Mouse (Mus musculus) kidney, adult 2 months (tissue): ENCODE data around the gene Tppp2. TPM values are rescaled to one million over a fixed set of nuclear protein-coding genes. Genes with fewer than 3 reads are reported as not detected.

ENCODE experiments used
- DNase-seq: peaks from one replicate; pipeline ENCODE4 v3.0.0; 2021
- H3K27ac ChIP-seq: fragments of 200-500 bp; 2 replicates; pipeline ENCODE4 v1.5.1; 2012; ENCODE audit warnings: low read depth, low read length, control low read depth, inconsistent platforms; ENCODE audit not compliant: insufficient read depth
- H3K27me3 ChIP-seq: fragments of 200-500 bp; replicated peaks from 2 replicates; pipeline ENCODE4 v1.6.1; 2012; ENCODE audit warnings: mild to moderate bottlenecking, moderate library complexity, low read length, inconsistent platforms; ENCODE audit not compliant: control insufficient read depth, insufficient read depth
- H3K36me3 ChIP-seq: fragments of 200-500 bp; 2 replicates; pipeline ENCODE4 v1.6.1; 2012; ENCODE audit warnings: mild to moderate bottlenecking, moderate library complexity, low read length, inconsistent platforms; ENCODE audit not compliant: control insufficient read depth, insufficient read depth
- H3K4me1 ChIP-seq: fragments of 200-500 bp; 2 replicates; pipeline ENCODE4 v1.6.1; 2011; ENCODE audit warnings: low read length; ENCODE audit not compliant: control insufficient read depth, insufficient read depth
- H3K4me3 ChIP-seq: fragments of 200-500 bp; 2 replicates; pipeline ENCODE4 v1.5.1; 2011; ENCODE audit warnings: mild to moderate bottlenecking, low read depth, low read length, control low read depth; ENCODE audit not compliant: insufficient read depth
- CTCF ChIP-seq: fragments of 200-500 bp; conservative IDR thresholded peaks from 2 replicates; pipeline ENCODE4 v1.5.1; 2011; ENCODE audit warnings: low read depth, mild to moderate bottlenecking, control low read depth, low read length, moderate library complexity, mixed read lengths; ENCODE audit not compliant: insufficient read depth, insufficient read length
- POLR2A ChIP-seq: fragments of 200-500 bp; IDR thresholded peaks from one replicate; pipeline ENCODE4 v1.6.1; 2011; ENCODE audit warnings: low read depth, low read length, control low read depth
- WGBS: fragments of 180-500 bp; shearing (Covaris S2); methylation state at CpG from one replicate; pipeline ENCODE4 v1.1.7; 2018; 5-methylcytosine and 5-hydroxymethylcytosine counted together
- polyA plus RNA-seq: library from polyadenylated mRNA; depleted of rRNA; stranded (reverse); fragments of >200 nt; gene quantifications from 2 replicates; pipeline ENCODE4 v1.2.3, GENCODE M21; 2012; rRNA removed

Gene Tppp2
- polyA plus RNA-seq, 1 experiment: not detected

DNA sequence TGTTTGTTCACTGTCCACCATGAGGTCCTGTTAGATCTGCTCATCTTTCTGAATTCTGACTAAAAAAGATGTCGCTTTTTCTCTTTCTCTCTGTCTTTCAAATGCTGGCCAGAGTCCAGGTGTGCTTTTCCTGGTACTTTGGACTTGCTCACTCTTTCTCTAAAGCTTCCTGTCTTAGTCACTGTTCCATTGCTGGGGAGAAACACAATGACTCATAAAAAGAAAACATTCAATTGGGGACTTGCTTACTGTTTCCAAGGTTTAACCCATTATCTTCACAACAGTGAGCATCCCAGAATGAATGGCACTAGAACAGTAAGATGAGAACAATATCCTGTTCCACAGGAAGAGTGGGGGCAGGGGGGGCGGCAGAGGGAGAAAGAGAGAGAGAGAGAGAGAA is 42.1 kb downstream of the Tppp2 start:
- no peak overlapping the region for H3K4me3 ChIP-seq
- H3K4me1 ChIP-seq: no peaks in the 10 kb centered on the region
- no peak for DNase-seq
- WGBS: 61% methylated on average over 2 of the region's 2 CpGs
- H3K36me3 ChIP-seq: no peaks in the 10 kb centered on the region
- no peak for TF ChIP-seq CTCF
- no peak for TF ChIP-seq POLR2A
- no peak overlapping the region for H3K27ac ChIP-seq
- H3K27me3 ChIP-seq: no peaks in the 10 kb centered on the region

DNA sequence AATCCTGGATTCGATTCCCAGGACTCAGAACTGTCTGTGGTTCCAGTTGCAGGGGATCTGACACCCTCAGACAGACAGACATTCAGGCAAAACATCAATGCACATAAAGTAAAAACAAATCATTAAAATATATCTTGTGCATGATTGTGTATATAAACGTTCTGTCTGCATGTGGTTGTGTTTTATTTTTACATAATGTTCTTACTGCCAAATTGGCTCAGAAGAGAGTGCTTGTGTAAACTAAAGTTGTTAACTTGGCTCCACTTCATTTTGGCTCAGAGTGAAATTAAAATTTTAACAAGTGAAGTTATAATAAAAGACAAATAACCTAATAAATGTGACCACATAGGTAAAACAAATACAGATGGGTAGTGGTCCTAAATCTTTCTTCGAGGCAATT is 49.2 kb downstream of the Tppp2 start:
- Histone ChIP-seq H3K36me3 (no peaks in the 10 kb centered on the region), H3K4me1 (no peaks in the 10 kb centered on the region), H3K4me3 (no peak overlapping the region), H3K27me3 (no peaks in the 10 kb centered on the region), H3K27ac (no peak overlapping the region)
- TF ChIP-seq POLR2A: no peak
- TF ChIP-seq CTCF: no peak
- WGBS: 75% methylated on average over 3 of the region's 3 CpGs
- no peak for DNase-seq

Other genes starting within 250 kb of the Tppp2 start
- gene Gm17079, start 223.0 kb upstream of the Tppp2 start, polyA plus RNA-seq: not detected in 2 replicates
- not detected in 2 replicates for gene Gm5800, start 201.2 kb upstream of the Tppp2 start, polyA plus RNA-seq
- gene Ang4, start 144.8 kb upstream of the Tppp2 start, polyA plus RNA-seq: not detected in 2 replicates
- not detected in 2 replicates for gene AY358078, start 118.4 kb upstream of the Tppp2 start, polyA plus RNA-seq
- gene Ear6, start 64.7 kb upstream of the Tppp2 start, polyA plus RNA-seq: not detected in 2 replicates
- 24.0 and 27.6 TPM in 2 replicates for gene Mettl17, start 33.6 kb upstream of the Tppp2 start, polyA plus RNA-seq
- gene Slc39a2, start 25.5 kb upstream of the Tppp2 start, polyA plus RNA-seq: 0.45 and 0.52 TPM in 2 replicates
- gene Ndrg2, start 4.3 kb upstream of the Tppp2 start, polyA plus RNA-seq: 220 and 235 TPM in 2 replicates
- gene Rnase13, start 4.3 kb downstream of the Tppp2 start, polyA plus RNA-seq: not detected in 2 replicates
- gene Arhgef40, start 66.3 kb downstream of the Tppp2 start, polyA plus RNA-seq: 36.1 and 37.4 TPM in 2 replicates
- 2.4 and 2.5 TPM in 2 replicates for gene Tmem253, start 97.2 kb downstream of the Tppp2 start, polyA plus RNA-seq
- 43.2 and 61.8 TPM in 2 replicates for gene Zfp219, start 102.3 kb downstream of the Tppp2 start, polyA plus RNA-seq
- not detected in 2 replicates for gene Olfr221, start 124.0 kb downstream of the Tppp2 start, polyA plus RNA-seq
- gene Hnrnpc, start 185.6 kb downstream of the Tppp2 start, polyA plus RNA-seq: 62.9 and 90.0 TPM in 2 replicates
- 2.5 and 2.9 TPM in 2 replicates for gene Rpgrip1, start 192.3 kb downstream of the Tppp2 start, polyA plus RNA-seq